Comparison of ENCODE assay signal across 8 mouse cellular contexts in genomic region chr2:26237290-26237782, GRCm38 (mm10). TPM values are rescaled to one million over a fixed set of nuclear protein-coding genes. Genes with fewer than 3 reads are reported as not detected.
DNase-seq lines count a peak whose midpoint lies in the region; ATAC-seq lines count a peak whose summit lies in the region.

Gene Qsox2, minus strand, starts transcription at chr2:26237525.

- peak within 1 kb of the TSS; percentile 90 for H3K4me3 ChIP-seq in forebrain, embryonic 14.5 days (ENCODE audit: low read depth, low read length)
- H3K4me3 ChIP-seq in neural tube, embryonic 15.5 days (replicated peaks), result peak within 1 kb of the TSS; percentile 96

- peak within 1 kb of the TSS; percentile 85 for H3K9ac ChIP-seq in forebrain, embryonic 14.5 days (ENCODE audit: low read length)
- peak within 1 kb of the TSS; percentile 87 for H3K9ac ChIP-seq in neural tube, embryonic 15.5 days (replicated peaks)

- no peaks in the 10 kb centered on the region for H3K9me3 ChIP-seq in forebrain, embryonic 14.5 days (replicated peaks; ENCODE audit: control insufficient read depth, low read length)
- H3K9me3 ChIP-seq in neural tube, embryonic 15.5 days (replicated peaks), result no peaks in the 10 kb centered on the region

- ATAC-seq in forebrain, embryonic 14.5 days, result peak; percentile 87
- peak; percentile 88 for ATAC-seq in neural tube, embryonic 15.5 days (ENCODE audit: low FRiP score)

- no peaks in the 10 kb centered on the region for H3K36me3 ChIP-seq in forebrain, embryonic 14.5 days (ENCODE audit: control insufficient read depth, insufficient read depth, low read length)
- H3K36me3 ChIP-seq in neural tube, embryonic 15.5 days, result no peaks in the 10 kb centered on the region

- no peaks in the 10 kb centered on the region for H3K27me3 ChIP-seq in forebrain, embryonic 14.5 days (replicated peaks; ENCODE audit: control insufficient read depth, insufficient read depth, low read length)
- H3K27me3 ChIP-seq in neural tube, embryonic 15.5 days (replicated peaks), result no peaks in the 10 kb centered on the region

- H3K4me1 ChIP-seq in forebrain, embryonic 14.5 days (ENCODE audit: control insufficient read depth, insufficient read depth, low read length), result peaks cover 5% of the 10 kb centered on the region; the same call in 1 of the 2 replicates
- H3K4me1 ChIP-seq in neural tube, embryonic 15.5 days, result peaks cover 36% of the 10 kb centered on the region

- WGBS in forebrain, embryonic 14.5 days, result 2% methylated on average over 18 of the region's 36 CpGs
- WGBS in neural tube, embryonic 15.5 days, result 2% methylated on average over 36 of the region's 36 CpGs

- H3K27ac ChIP-seq in forebrain, embryonic 14.5 days (ENCODE audit: low read depth, low read length), result peak within 1 kb of the TSS; percentile 68
- peak within 1 kb of the TSS; percentile 89 for H3K27ac ChIP-seq in neural tube, embryonic 15.5 days (replicated peaks)

- intact Hi-C loops in heart, postnatal 14 days (cut with DNase I), result no loop called here

- H3K4me2 ChIP-seq in forebrain, embryonic 14.5 days (ENCODE audit: low read length), result peak within 1 kb of the TSS; percentile 83
- H3K4me2 ChIP-seq in neural tube, embryonic 15.5 days, result peak within 1 kb of the TSS; percentile 77

- peak; percentile 97 for DNase-seq in ES-CJ7 (ENCODE audit: low read depth, low spot score)
- peak; percentile 84 for DNase-seq in cerebellum, adult 11 months
- peak; percentile 93 for DNase-seq in forebrain, embryonic 14.5 days (ENCODE audit: low spot score)
- DNase-seq in heart, postnatal 14 days, result peak; percentile 89 to 94
- peak; percentile 89 for DNase-seq in layer of hippocampus, adult 11-12 months (ENCODE audit: low spot score)
- DNase-seq in lung, adult 18-20 months, result peak; percentile 92 to 96
- peak; percentile 97 for DNase-seq in testis, postnatal 14 days (ENCODE audit: low spot score)

RNA-seq across cellular contexts. Expression of gene Qsox2, which starts in this region (rescaled TPM):
- 10.6 and 12.2 TPM in 2 replicates for polyA plus RNA-seq in forebrain, embryonic 14.5 days (2014; fragmentation: Nextera tagmentation; extraction: Ambion mirVana)
- 10 to 100 TPM; 13.8 to 16.1 TPM for total RNA-seq in heart, postnatal 14 days (2021)
- polyA plus RNA-seq in neural tube, embryonic 15.5 days (2015; fragmentation: Nextera tagmentation; extraction: Ambion mirVana), result 14.7 and 18.2 TPM in 2 replicates

Comparison
In these comparisons a context has a peak if more than half of its experiments do, and no peak if none do; other contexts are left out.
1. Peak in every context shown above with its lines: DNase-seq, ATAC-seq, H3K4me3 ChIP-seq and H3K27ac ChIP-seq.